Mouse (Mus musculus) heart, adult 2 months (tissue): Measurements from ENCODE around the gene Sycp3.
A peak's percentile ranks its signal among the peaks of the same experiment; 100 is the strongest.

Experiments
- CTCF ChIP-seq: fragments of 200-600 bp; IDR thresholded peaks from 2 replicates; pipeline ENCODE4 v1.8.1; 2022; ENCODE audit warnings: antibody characterized with exemption, mild to moderate bottlenecking, moderate library complexity
- EP300 ChIP-seq: fragments of 200-500 bp; IDR thresholded peaks from 2 replicates; pipeline ENCODE4 v1.6.1; 2011; ENCODE audit warnings: low read depth, low read length, control low read depth; ENCODE audit not compliant: insufficient read depth
- POLR2A ChIP-seq: fragments of 200-500 bp; IDR thresholded peaks from 2 replicates; pipeline ENCODE4 v1.6.1; 2011; ENCODE audit warnings: mild to moderate bottlenecking, low read depth, low read length, control low read depth; ENCODE audit not compliant: insufficient read depth

DNA sequence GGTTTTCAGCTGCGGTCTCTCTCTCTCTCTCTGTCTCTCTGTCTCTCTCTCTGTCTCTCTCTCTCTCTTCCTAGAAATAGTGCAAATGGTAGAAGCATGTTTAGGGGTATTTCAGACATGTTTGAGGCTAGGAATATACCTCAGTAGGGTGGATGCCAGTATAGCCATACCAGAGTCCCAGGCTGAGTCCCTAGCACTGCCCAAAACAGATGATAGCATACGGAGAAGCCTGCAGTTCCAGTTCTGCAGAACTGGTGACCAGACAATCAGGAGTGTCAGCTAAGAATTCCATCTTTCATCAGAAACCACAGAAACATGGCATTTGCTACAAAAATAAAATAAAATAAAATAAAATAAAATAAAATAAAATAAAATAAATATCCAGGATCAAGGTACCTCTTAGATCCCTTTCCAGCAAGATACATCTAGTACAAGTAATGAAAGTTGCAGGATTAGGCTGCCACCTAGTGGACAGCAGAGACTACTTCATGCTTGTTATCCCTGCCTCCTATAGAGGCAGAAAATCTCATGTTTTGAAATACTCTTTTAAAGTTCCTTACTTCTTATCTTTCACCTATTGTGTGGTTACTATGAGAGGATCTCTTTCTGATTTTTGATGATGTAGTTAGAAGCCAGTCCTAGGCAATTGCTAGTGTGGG is 33.1 kb upstream of the Sycp3 start:
- peak; percentile 93 for TF ChIP-seq CTCF
- TF ChIP-seq POLR2A = no peak
- no peak for TF ChIP-seq EP300
